Mouse (Mus musculus) liver, postnatal 0 days (tissue): ENCODE data around the gene Bach1.

Experiments used
- CTCF ChIP-seq: sonication (generic); IDR thresholded peaks from 2 replicates; pipeline ENCODE4 v1.5.1; 2016; ENCODE audit warnings: antibody characterized with exemption, low read depth
- EP300 ChIP-seq: IDR thresholded peaks from 2 replicates; pipeline ENCODE4 v1.6.1; 2016; ENCODE audit warnings: antibody characterized with exemption, low read depth, mild to moderate bottlenecking

DNA sequence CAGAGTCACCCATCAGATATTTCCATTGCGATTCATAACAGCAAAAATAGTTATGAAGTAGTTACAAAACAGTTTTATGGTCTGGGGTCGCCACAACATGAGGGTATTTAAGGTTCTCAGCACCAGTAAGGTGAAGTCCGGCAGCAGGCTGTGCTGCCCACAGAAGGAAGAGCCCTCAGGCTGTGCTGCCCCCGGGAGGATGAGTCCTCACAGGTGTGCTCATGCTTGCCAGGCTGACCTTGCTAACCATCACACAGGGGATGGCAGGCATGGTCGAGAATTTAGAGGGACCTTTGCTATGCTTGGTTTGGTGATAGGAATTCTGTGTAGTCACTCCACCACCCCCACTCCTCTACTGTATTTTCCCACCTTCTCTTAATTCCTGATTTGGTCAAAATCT is 9.8 kb downstream of the Bach1 start:
- no peak for TF ChIP-seq CTCF
- no peak for TF ChIP-seq EP300
